In the genomic region with DNA sequence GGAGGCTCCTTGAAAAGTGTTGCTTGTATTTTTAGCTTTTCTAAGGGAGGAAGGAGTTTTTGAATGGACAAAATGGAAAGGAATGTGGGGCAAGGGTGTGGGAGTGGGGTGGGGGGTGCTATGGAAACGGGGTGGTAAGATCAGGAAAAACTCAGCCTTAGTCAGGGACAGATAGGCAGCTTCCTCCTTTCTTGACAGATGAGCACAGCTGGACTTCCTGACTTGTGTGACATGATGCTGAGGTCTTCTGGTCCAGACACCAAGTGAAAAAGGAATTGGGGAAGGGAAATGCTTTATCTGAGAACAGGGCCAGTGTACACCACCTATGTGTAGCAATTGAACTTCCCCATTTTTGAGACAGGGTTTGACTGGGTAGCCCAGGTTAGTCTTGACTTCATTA, we compare ENCODE assay signal across 12 mouse cellular contexts.
DNase-seq lines count a peak whose midpoint lies in the region; ATAC-seq and TF ChIP-seq lines count a peak whose summit lies in the region.
"Had no signal": no experiment of that assay in that cellular context is flagged by ENCODE, and none has a peak within 500 bp of the region (broad histone marks: within the 10 kb centered on the region; RNA-seq: fewer than 3 reads in every experiment).

No protein-coding gene starts in this region.

- TF ChIP-seq EP300 in lung, postnatal 0 days (IDR thresholded peaks at IDR 0.05): no peak

- H3K27me3 ChIP-seq in lung, postnatal 0 days (replicated peaks; ENCODE audit: insufficient read depth, low read length): no peaks in the 10 kb centered on the region
- no peaks in the 10 kb centered on the region for H3K27me3 ChIP-seq in myocyte (ENCODE audit: control insufficient read depth, insufficient read depth, insufficient read length)
- H3K27me3 ChIP-seq: liver, embryonic 15.5 days; Patski had no signal

- peaks cover 15% of the 10 kb centered on the region for H3K4me1 ChIP-seq in lung, postnatal 0 days (ENCODE audit: insufficient read depth, low read depth, low read length)
- H3K4me1 ChIP-seq in cortical plate, adult 2 months (ENCODE audit: control insufficient read depth, insufficient read depth, low read length): peaks cover 20% of the 10 kb centered on the region
- H3K4me1 ChIP-seq: liver, embryonic 15.5 days had no signal

- DNase-seq in lung, postnatal 0 days (ENCODE audit: low spot score): peak; percentile 20
- DNase-seq in lung, postnatal 14 days: no peak
- DNase-seq in heart, postnatal 10 days: peak; percentile 47 to 53
- no peak for DNase-seq in layer of hippocampus, adult 11-12 months (ENCODE audit: low spot score)
- no peak for DNase-seq in layer of hippocampus, postnatal 36 days
- DNase-seq: right cerebral cortex, postnatal 4 days; thymus, postnatal 36 days had no signal

- no peak overlapping the region for H3K9ac ChIP-seq in lung, postnatal 0 days (replicated peaks; ENCODE audit: low read depth)
- H3K9ac ChIP-seq: liver, embryonic 15.5 days had no signal

- no peaks in the 10 kb centered on the region for H3K79me2 ChIP-seq in myocyte (ENCODE audit: control insufficient read depth, insufficient read depth)

- no peak for TF ChIP-seq POLR2A in cortical plate, adult 2 months (IDR thresholded peaks at IDR 0.05; ENCODE audit: extremely low read depth, insufficient read depth, low read length)
- no peak for TF ChIP-seq POLR2A in myocyte (IDR thresholded peaks at IDR 0.05; ENCODE audit: insufficient read length, low read depth)

- WGBS in lung, postnatal 0 days: 37% methylated on average over 1 of the region's 1 CpGs

- no peak overlapping the region for H3K27ac ChIP-seq in lung, postnatal 0 days (ENCODE audit: low read length)
- peak overlapping the region; percentile 22; the same call in 1 of the 2 replicates for H3K27ac ChIP-seq in cortical plate, adult 2 months (ENCODE audit: insufficient read depth, low read length)
- H3K27ac ChIP-seq: liver, embryonic 15.5 days had no signal

- no peaks in the 10 kb centered on the region for H3K36me3 ChIP-seq in lung, postnatal 0 days (ENCODE audit: insufficient read depth, low read length)
- H3K36me3 ChIP-seq in myocyte (ENCODE audit: control insufficient read depth, insufficient read depth): no peaks in the 10 kb centered on the region
- H3K36me3 ChIP-seq: liver, embryonic 15.5 days had no signal

- TF ChIP-seq CTCF in lung, postnatal 0 days (IDR thresholded peaks at IDR 0.05): no peak
- no peak for TF ChIP-seq CTCF in cortical plate, adult 2 months (IDR thresholded peaks at IDR 0.05; ENCODE audit: extremely low read depth, insufficient read depth, low read length)

- no peak overlapping the region for H3K4me3 ChIP-seq in lung, postnatal 0 days (ENCODE audit: low read depth, low read length)
- no peak overlapping the region for H3K4me3 ChIP-seq in cortical plate, adult 2 months (ENCODE audit: insufficient read depth, low read length)
- no peak overlapping the region for H3K4me3 ChIP-seq in myocyte
- H3K4me3 ChIP-seq: liver, embryonic 15.5 days had no signal

- intact Hi-C loops in heart, postnatal 10 days (cut with DNase I): no loop called here

- H3K9me3 ChIP-seq in lung, postnatal 0 days (ENCODE audit: low read length): no peaks in the 10 kb centered on the region
- H3K9me3 ChIP-seq: liver, embryonic 15.5 days had no signal

- H3ac ChIP-seq in myocyte (ENCODE audit: control insufficient read depth, insufficient read length): no peak overlapping the region

- no peak overlapping the region for H3K4me2 ChIP-seq in lung, postnatal 0 days (replicated peaks; ENCODE audit: low read depth, low read length)
- peak overlapping the region; percentile 84 for H3K4me2 ChIP-seq in myocyte (ENCODE audit: low read depth)
- H3K4me2 ChIP-seq: liver, embryonic 15.5 days had no signal

- ATAC-seq in lung, postnatal 0 days: no peak
- ATAC-seq in megakaryocyte-erythroid progenitor cell, adult 5-6 weeks (replicated peaks; ENCODE audit: low FRiP score, low TSS enrichment, poor library complexity, severe bottlenecking): no peak
- ATAC-seq: Patski had no signal

TF ChIP-seq in myocyte, 11 proteins besides CTCF, POLR2A, EP300 and RAD21:
- TF ChIP-seq MYOG (IDR thresholded peaks at IDR 0.05; ENCODE audit: control insufficient read depth in 1 of 3, insufficient read depth in 1 of 3, insufficient read length in 2 of 3, low read depth in 2 of 3) (no peak), MYOD1 (IDR thresholded peaks at IDR 0.05; ENCODE audit: control insufficient read depth in 1 of 3, insufficient read length in 2 of 3, low read depth in 2 of 3) (peak; percentile 24 to 81 (median 78))

Comparison
In these comparisons a context has a peak if more than half of its experiments do, and no peak if none do; other contexts are left out.
1. DNase-seq: peak in lung, postnatal 0 days (single experiment) and heart, postnatal 10 days (2 of 2); none in lung, postnatal 14 days (single experiment), layer of hippocampus, adult 11-12 months (single experiment) and layer of hippocampus, postnatal 36 days (0 of 2).